Mouse (Mus musculus): ENCODE measurements at regions not wholly inside any gene's neighbourhood (a gene's known extent, or its start where the extent isn't known, plus 50 kb on each side); places are given as distances from the start of the nearest gene placed in this dataset.

DNA sequence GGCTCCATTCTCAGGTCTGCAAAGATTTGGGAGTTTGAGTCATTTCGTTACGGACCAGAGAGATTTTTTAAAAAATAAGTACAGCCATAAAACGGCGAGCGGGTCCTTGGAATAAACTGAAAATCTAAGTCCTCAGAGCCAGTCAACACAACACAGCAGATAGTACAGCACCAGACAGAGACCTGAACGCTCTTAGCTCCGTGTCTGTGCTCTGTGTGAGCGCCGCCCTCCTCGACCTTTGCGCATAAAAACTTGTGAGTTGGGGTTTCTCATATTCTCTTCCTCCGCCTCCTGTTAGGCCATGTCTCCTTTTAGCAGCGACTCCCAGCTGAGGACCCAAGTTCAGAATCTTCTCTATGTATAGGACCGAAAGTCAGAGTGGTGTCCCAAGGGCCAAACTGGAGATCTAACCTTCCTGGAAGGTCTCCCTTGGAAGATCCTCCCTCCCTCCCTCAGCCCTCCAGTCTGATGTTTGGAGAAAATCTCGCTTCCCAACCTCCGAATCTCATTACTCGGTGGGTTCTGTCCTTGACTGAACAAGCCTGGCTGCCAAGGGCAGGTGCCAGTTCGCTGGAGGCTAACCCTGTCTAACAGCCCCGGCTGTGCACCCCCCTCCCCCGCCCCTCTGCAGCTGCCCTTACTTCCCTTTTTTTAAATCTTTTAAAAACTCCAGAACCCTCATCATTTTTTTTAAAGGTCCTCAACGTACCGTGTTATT lies 314.0 kb downstream of the Parp8 start:
- TF ChIP-seq CTCF (IDR thresholded peaks at IDR 0.05 in 2 of 3, conservative IDR thresholded peaks at IDR 0.05 in 1 of 3; ENCODE audit: control insufficient read depth in 1 of 3, insufficient read depth in 1 of 3, low read depth in 2 of 3, low read length in 3 of 3, poor library complexity in 1 of 3, severe bottlenecking in 1 of 3) = no peak
- TF ChIP-seq BHLHE40 (IDR thresholded peaks at IDR 0.05; ENCODE audit: borderline replicate concordance, low read depth, low read length) = no peak
- no peak for TF ChIP-seq CHD1 (IDR thresholded peaks at IDR 0.05; ENCODE audit: low read depth, low read length)
- no peak for TF ChIP-seq POLR2A (IDR thresholded peaks at IDR 0.05; ENCODE audit: control insufficient read depth in 1 of 2, insufficient read depth in 1 of 2, low read depth in 1 of 2, low read length in 2 of 2, poor library complexity in 1 of 2)
- TF ChIP-seq MAZ (IDR thresholded peaks at IDR 0.05; ENCODE audit: low read depth, low read length) = 0 out of 2 replicates have a peak, but pooled peaks have one; percentile 25
- TF ChIP-seq POLR2AphosphoS2 (IDR thresholded peaks at IDR 0.05; ENCODE audit: low read length) = no peak
- no peak for TF ChIP-seq MXI1 (IDR thresholded peaks at IDR 0.05; ENCODE audit: low read depth, low read length)
- TF ChIP-seq EP300 (IDR thresholded peaks at IDR 0.05; ENCODE audit: low read depth in 1 of 2, low read length in 2 of 2) = no peak
- peak; percentile 61; the same call in 1 of the 2 replicates for TF ChIP-seq ZNF384 (IDR thresholded peaks at IDR 0.05; ENCODE audit: low read depth, low read length)

Measured in MEL (cell line).